Mouse (Mus musculus) thymus, postnatal 0 days (tissue): Measurements from ENCODE around the gene Abhd15. TPM values are rescaled to one million over a fixed set of nuclear protein-coding genes. Genes with fewer than 3 reads are reported as not detected.

Source experiments
- DNase-seq: peaks from one replicate; pipeline ENCODE4 v3.0.0-alpha.2; 2015; ENCODE audit warnings: low spot score
- polyA plus RNA-seq: library from polyadenylated mRNA; unstranded; fragments of >200 nt; fragmentation: Nextera tagmentation; extraction: Ambion mirVana; gene quantifications from 2 replicates; pipeline ENCODE4 v1.2.1, GENCODE M21; 2015

Gene Abhd15
- polyA plus RNA-seq, 1 experiment from 2014 or later, result 22.7 TPM

- peak; percentile 48 for DNase-seq
Observed at GRCm38 (mm10) chr11:77493512-77494343, 21.2 kb upstream of the Abhd15 start, which contains the start of gene Git1. Gene Git1, plus strand, starts transcription at chr11:77493562.

- DNase-seq, result no peak
Observed at GRCm38 (mm10) chr11:77494344-77494676, 20.6 kb upstream of the Abhd15 start.

- no peak for DNase-seq
Observed at GRCm38 (mm10) chr11:77494782-77495181, 20.1 kb upstream of the Abhd15 start.

GRCm38 (mm10) chr11:77495507-77495906 lies 19.4 kb upstream of the Abhd15 start:
- no peak for DNase-seq

GRCm38 (mm10) chr11:77497341-77497756 lies 17.6 kb upstream of the Abhd15 start:
- DNase-seq, result peak; percentile 68

GRCm38 (mm10) chr11:77497851-77498250 lies 17.1 kb upstream of the Abhd15 start:
- DNase-seq, result no peak

- DNase-seq, result no peak
Observed at GRCm38 (mm10) chr11:77498261-77499139, 16.4 kb upstream of the Abhd15 start.

- DNase-seq, result no peak
Observed at GRCm38 (mm10) chr11:77499354-77499753, 15.6 kb upstream of the Abhd15 start.

- DNase-seq, result peak; percentile 24
Observed at GRCm38 (mm10) chr11:77500361-77501325, 14.3 kb upstream of the Abhd15 start.

GRCm38 (mm10) chr11:77501392-77501791 lies 13.5 kb upstream of the Abhd15 start:
- peak; percentile 81 for DNase-seq

- no peak for DNase-seq
Observed at GRCm38 (mm10) chr11:77501971-77502370, 12.9 kb upstream of the Abhd15 start.

- no peak for DNase-seq
Observed at GRCm38 (mm10) chr11:77502481-77502880, 12.4 kb upstream of the Abhd15 start.

- no peak for DNase-seq
Observed at GRCm38 (mm10) chr11:77503511-77503910, 11.4 kb upstream of the Abhd15 start.

GRCm38 (mm10) chr11:77504377-77504776 lies 10.5 kb upstream of the Abhd15 start:
- no peak for DNase-seq

- DNase-seq, result no peak
Observed at GRCm38 (mm10) chr11:77505291-77505980, 9.5 kb upstream of the Abhd15 start.

GRCm38 (mm10) chr11:77506273-77506672 lies 8.6 kb upstream of the Abhd15 start:
- no peak for DNase-seq

GRCm38 (mm10) chr11:77506941-77507340 lies 8.0 kb upstream of the Abhd15 start:
- DNase-seq, result no peak

- DNase-seq, result no peak
Observed at GRCm38 (mm10) chr11:77507426-77507825, 7.5 kb upstream of the Abhd15 start.

GRCm38 (mm10) chr11:77508068-77509021 lies 6.6 kb upstream of the Abhd15 start:
- peak; percentile 89 for DNase-seq
